Mouse (Mus musculus): ENCODE data around the gene Myo1e. TPM values are rescaled to one million over a fixed set of nuclear protein-coding genes. Genes with fewer than 3 reads are reported as not detected.

The Myo1e gene
- polyA plus RNA-seq, 1 experiment from 2014 or later, result 12.1 TPM

GRCm38 (mm10) chr9:70203267-70204076 is 3.7 kb upstream of the Myo1e start:
- H3K9me3 ChIP-seq (replicated peaks), result no peaks in the 10 kb centered on the region
- H3K36me3 ChIP-seq, result no peaks in the 10 kb centered on the region
- H3K4me3 ChIP-seq, result no peak overlapping the region
- H3K27ac ChIP-seq (replicated peaks), result no peak overlapping the region
- WGBS, result 65% methylated on average over 15 of the region's 15 CpGs
- peaks cover 16% of the 10 kb centered on the region for H3K4me1 ChIP-seq
- no peak for DNase-seq (ENCODE audit: low spot score)
- H3K27me3 ChIP-seq (ENCODE audit: low read depth, poor library complexity, severe bottlenecking), result peaks cover 15% of the 10 kb centered on the region

DNA sequence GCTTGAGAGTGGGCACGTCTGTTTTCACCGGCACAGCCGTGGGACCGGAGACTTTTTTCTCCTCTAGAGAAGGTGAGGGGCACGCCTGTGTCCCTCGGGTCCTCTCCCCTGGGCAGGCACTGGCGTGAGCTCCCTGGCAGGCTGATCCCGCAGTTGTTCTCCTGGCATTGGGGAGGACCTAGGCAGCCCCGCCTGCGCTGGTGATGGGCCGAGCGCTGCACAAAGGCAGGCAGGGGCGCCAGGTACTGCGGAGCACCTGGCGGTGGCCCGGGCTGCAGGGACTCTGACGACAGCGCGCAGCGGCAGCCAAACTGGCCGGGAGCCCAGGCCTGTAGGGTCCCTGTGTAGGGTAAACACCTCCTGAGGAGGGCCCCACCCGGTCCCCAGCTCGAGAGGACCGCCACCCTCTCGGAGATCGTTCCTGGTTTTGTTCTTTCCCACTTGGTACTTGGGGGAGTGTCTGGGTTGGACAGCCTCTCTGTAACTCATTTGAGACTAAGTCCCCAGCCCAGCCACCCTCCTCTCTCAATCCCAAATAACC is 901 bp downstream of the Myo1e start:
- H3K27ac ChIP-seq (replicated peaks), result peak overlapping the region; percentile 85
- H3K4me1 ChIP-seq, result peaks cover 25% of the 10 kb centered on the region
- no peaks in the 10 kb centered on the region for H3K9me3 ChIP-seq (replicated peaks)
- peak; percentile 44 for DNase-seq (ENCODE audit: low spot score)
- H3K4me3 ChIP-seq, result peak overlapping the region; percentile 77
- under 1% methylated on average over 26 of the region's 26 CpGs for WGBS
- peaks cover 22% of the 10 kb centered on the region for H3K27me3 ChIP-seq (ENCODE audit: low read depth, poor library complexity, severe bottlenecking)
- H3K36me3 ChIP-seq, result no peaks in the 10 kb centered on the region

DNA sequence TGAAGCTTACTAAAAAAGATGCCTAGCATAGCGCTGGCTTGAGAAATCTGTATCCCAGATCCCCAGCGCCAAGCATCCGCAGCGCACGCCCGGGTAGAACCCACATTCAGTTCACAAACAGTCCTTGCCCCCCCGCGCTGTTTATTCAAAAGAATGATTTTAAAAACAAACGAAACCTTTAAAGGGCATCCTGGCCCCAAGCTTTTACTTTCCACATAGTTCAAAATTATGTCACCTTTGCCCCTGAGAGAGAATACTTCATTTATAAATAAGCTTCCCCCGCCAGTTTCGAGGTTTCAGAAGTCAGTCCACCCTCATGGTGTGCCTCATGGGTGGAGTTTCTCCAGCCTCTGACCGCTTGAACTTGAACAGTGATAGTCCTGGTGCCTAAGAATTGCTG is 1.6 kb downstream of the Myo1e start:
- WGBS, result 18% methylated on average over 12 of the region's 12 CpGs
- H3K4me3 ChIP-seq, result peak overlapping the region; percentile 77
- H3K9me3 ChIP-seq (replicated peaks), result no peaks in the 10 kb centered on the region
- H3K27ac ChIP-seq (replicated peaks), result no peak overlapping the region
- DNase-seq (ENCODE audit: low spot score), result no peak
- H3K36me3 ChIP-seq, result no peaks in the 10 kb centered on the region
- peaks cover 22% of the 10 kb centered on the region for H3K27me3 ChIP-seq (ENCODE audit: low read depth, poor library complexity, severe bottlenecking)
- peaks cover 25% of the 10 kb centered on the region for H3K4me1 ChIP-seq

DNA sequence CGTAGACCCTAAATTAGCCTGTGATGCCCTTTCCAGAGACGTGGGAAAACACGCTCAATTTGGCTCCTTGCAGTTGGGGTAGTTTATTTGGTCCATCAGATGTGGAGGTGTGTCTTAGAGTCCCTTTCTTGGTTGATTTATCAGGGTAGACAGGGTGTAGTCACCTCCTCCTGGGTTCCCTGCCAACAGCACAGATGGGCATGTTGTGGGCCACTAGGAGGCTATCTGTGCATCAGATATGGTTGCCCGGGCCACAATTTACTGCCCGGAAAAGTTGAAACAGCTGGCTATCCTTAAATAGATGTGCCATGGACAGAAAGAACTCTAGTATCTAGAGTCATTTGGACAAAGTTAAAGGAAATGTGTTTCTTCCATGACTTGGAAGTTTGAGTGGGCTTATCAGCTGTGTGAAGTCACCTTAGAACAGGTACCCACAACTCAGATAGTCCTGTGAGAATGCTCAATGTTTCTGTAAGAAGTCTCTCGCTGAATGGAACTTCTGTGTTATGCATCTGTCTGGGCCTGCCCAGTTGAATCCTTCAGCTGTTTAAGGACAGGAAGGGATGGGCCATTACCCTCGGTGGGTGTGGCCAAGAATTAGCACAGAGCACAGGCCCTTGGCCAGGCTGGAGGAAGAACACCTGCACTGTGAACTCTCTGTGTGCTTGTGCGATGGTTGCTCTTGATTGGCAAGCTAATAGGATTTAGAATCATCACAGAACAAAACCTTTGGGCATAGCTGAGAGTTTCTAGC is 2.3 kb downstream of the Myo1e start:
- Histone ChIP-seq H3K4me1 (peaks cover 25% of the 10 kb centered on the region), H3K4me3 (no peak overlapping the region), H3K36me3 (no peaks in the 10 kb centered on the region), H3K9me3 (replicated peaks) (no peaks in the 10 kb centered on the region), H3K27ac (replicated peaks) (no peak overlapping the region), H3K27me3 (ENCODE audit: low read depth, poor library complexity, severe bottlenecking) (peaks cover 22% of the 10 kb centered on the region)
- WGBS, result 80% methylated on average over 8 of the region's 8 CpGs
- no peak for DNase-seq (ENCODE audit: low spot score)

DNA sequence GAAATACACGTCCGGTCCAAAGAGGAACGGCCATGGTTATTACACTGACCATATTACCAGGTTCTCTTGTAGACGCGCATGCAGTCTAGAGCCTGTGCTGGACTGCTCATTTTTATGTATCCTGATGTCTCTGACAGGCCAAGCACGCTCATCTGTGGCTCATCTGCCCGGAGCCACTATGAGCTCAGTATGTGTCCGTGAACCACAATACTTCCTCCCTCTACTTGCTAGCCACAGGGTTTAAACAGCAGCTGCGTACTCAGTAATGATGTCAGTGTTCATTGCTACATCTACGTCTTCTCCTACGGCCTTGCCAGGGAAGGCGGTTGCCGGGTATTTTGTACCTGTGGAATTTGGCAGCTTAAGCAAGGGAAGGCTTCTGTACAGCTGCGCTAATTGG is 4.5 kb downstream of the Myo1e start:
- Histone ChIP-seq H3K4me1 (peaks cover 25% of the 10 kb centered on the region), H3K4me3 (no peak overlapping the region), H3K9me3 (replicated peaks) (no peaks in the 10 kb centered on the region), H3K27ac (replicated peaks) (no peak overlapping the region), H3K36me3 (no peaks in the 10 kb centered on the region), H3K27me3 (ENCODE audit: low read depth, poor library complexity, severe bottlenecking) (peaks cover 7% of the 10 kb centered on the region)
- WGBS, result 89% methylated on average over 14 of the region's 14 CpGs
- no peak for DNase-seq (ENCODE audit: low spot score)

DNA sequence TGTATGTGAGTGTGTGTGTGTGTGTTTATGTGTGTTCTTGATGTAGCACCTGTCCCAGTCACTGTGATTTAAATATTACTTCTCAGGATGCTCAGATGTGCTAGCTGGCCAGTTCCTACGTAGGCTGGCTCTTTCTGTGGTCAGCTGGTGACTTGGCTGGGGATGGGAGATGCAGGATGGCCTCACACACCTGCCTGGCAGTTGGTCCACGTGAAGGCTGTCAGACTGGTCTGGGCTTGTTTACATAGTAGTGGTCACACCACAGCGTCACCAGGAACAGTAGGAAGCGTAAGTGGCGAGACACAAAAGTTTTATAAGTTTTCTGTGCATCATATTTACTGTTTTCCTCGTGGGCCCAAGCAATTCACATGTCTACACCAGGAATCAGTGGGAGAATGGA is 9.4 kb downstream of the Myo1e start:
- Histone ChIP-seq H3K36me3 (no peaks in the 10 kb centered on the region), H3K27me3 (ENCODE audit: low read depth, poor library complexity, severe bottlenecking) (no peaks in the 10 kb centered on the region), H3K27ac (replicated peaks) (no peak overlapping the region), H3K4me1 (peaks cover 4% of the 10 kb centered on the region; the same call in 1 of the 2 replicates), H3K9me3 (replicated peaks) (no peaks in the 10 kb centered on the region), H3K4me3 (no peak overlapping the region)
- WGBS, result 87% methylated on average over 6 of the region's 6 CpGs
- no peak for DNase-seq (ENCODE audit: low spot score)

- WGBS, result 79% methylated on average over 6 of the region's 6 CpGs
- Histone ChIP-seq H3K4me1 (peaks cover 4% of the 10 kb centered on the region; the same call in 1 of the 2 replicates), H3K27ac (replicated peaks) (no peak overlapping the region), H3K27me3 (ENCODE audit: low read depth, poor library complexity, severe bottlenecking) (no peaks in the 10 kb centered on the region), H3K36me3 (no peaks in the 10 kb centered on the region), H3K9me3 (replicated peaks) (no peaks in the 10 kb centered on the region), H3K4me3 (no peak overlapping the region)
- no peak for DNase-seq (ENCODE audit: low spot score)
Measured at GRCm38 (mm10) chr9:70219295-70219931, 12.3 kb downstream of the Myo1e start.

DNA sequence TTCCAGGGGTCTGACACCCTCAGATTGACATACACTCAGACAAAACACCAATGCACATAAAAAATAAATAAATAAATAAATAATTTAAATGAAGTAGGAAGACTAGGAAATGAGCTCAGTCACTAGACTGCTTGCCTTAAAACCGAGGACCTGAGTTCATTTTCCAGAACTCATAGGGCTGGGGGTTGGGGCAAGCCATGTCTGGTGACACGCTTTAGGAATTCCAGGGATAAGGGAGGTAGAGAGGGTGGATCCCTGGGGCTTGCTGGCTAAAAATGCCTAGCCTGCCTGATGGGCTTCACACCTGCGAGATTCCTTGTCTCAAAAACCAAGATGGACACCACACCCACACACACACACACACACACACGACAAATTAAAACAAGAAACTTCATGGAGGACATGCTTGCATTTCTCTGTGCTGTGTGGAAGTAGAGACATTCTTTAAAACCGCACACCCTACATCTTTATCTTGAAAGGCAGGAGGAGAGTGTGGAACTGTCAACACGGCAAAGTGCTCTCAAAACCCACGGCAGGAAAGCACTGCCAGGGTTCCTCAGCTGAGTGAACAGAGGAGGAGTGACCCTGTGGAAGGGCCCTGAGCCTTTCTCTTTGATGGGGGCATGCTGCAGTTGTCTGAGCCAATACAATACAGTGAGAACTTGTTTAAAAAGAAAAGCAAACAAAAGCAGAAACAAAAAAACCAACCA is 13.5 kb downstream of the Myo1e start:
- Histone ChIP-seq H3K4me3 (no peak overlapping the region), H3K27me3 (ENCODE audit: low read depth, poor library complexity, severe bottlenecking) (no peaks in the 10 kb centered on the region), H3K36me3 (no peaks in the 10 kb centered on the region), H3K27ac (replicated peaks) (no peak overlapping the region), H3K9me3 (replicated peaks) (no peaks in the 10 kb centered on the region), H3K4me1 (peaks cover 4% of the 10 kb centered on the region; the same call in 1 of the 2 replicates)
- WGBS, result 76% methylated on average over 7 of the region's 7 CpGs
- DNase-seq (ENCODE audit: low spot score), result no peak

DNA sequence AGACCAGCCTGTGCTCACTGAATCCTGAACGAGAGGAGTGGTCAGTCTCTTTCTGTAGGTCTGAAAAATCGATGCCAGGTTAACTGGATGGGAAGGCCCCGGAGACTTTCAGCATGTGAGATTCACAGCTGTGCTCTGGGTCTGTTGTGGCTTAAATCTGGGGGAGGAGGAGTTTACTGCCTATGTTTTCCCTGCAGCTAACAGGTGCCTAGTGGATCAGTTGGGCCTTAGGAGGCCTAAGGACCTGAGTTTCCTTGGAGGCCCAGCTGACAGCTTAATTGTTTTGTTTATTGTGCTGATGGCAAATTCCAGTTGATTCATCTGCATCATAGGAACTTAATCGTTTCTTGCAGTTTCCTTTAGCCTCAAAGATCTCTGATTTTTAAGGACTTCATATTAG is 16.0 kb downstream of the Myo1e start:
- Histone ChIP-seq H3K27ac (replicated peaks) (no peak overlapping the region), H3K9me3 (replicated peaks) (no peaks in the 10 kb centered on the region), H3K27me3 (ENCODE audit: low read depth, poor library complexity, severe bottlenecking) (no peaks in the 10 kb centered on the region), H3K4me1 (peaks cover 4% of the 10 kb centered on the region; the same call in 1 of the 2 replicates), H3K4me3 (no peak overlapping the region), H3K36me3 (no peaks in the 10 kb centered on the region)
- no peak for DNase-seq (ENCODE audit: low spot score)
- WGBS, result 88% methylated on average over 4 of the region's 4 CpGs

DNA sequence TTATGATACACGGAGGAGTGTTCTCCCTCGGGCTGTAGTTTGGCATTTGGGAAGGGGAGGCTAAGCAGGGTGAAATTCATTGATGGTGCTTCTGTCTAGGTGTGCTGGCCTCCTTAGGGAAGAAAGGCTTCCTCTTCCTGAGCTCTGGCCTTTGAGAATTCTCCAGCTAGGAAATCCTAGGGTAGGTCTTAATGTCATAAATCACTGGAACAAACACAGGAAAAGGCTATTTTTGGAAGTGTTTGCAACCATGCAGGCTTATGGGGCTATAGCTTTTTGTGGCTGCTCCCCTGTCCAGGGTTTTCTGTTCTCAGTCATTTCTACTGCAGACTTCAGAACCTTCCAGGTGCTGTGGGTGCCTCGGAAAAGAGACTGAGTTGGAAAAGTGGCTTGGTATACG is 16.9 kb downstream of the Myo1e start:
- Histone ChIP-seq H3K27me3 (ENCODE audit: low read depth, poor library complexity, severe bottlenecking) (no peaks in the 10 kb centered on the region), H3K9me3 (replicated peaks) (no peaks in the 10 kb centered on the region), H3K4me3 (no peak overlapping the region), H3K4me1 (peaks cover 4% of the 10 kb centered on the region; the same call in 1 of the 2 replicates), H3K27ac (replicated peaks) (no peak overlapping the region), H3K36me3 (no peaks in the 10 kb centered on the region)
- no peak for DNase-seq (ENCODE audit: low spot score)
- 87% methylated on average over 4 of the region's 4 CpGs for WGBS

- Histone ChIP-seq H3K4me1 (no peaks in the 10 kb centered on the region), H3K27me3 (ENCODE audit: low read depth, poor library complexity, severe bottlenecking) (no peaks in the 10 kb centered on the region), H3K36me3 (no peaks in the 10 kb centered on the region), H3K9me3 (replicated peaks) (no peaks in the 10 kb centered on the region), H3K27ac (replicated peaks) (no peak overlapping the region), H3K4me3 (no peak overlapping the region)
- DNase-seq (ENCODE audit: low spot score), result no peak
- WGBS, result 91% methylated on average over 4 of the region's 4 CpGs
Measured at GRCm38 (mm10) chr9:70226359-70226758, 19.2 kb downstream of the Myo1e start.

DNA sequence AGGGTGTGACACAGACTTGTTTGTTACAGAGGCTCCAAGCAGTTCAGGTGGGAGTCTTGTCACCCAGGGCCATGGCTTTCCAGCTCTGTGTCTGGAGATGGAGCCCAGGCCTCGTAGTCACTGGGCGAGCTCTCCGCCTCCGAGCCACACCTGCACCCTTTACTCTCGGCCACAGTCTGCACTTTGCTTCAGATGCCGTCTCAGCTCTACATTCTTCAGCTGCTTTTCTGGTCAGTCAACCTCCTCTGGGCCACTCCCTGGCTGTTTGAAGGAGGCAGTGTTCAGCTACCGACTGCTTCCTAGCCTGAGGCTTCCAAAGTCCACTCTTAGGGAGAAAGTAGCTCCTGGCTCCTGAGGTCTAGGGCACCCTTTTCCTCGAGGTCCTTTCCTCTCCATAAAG is 22.7 kb downstream of the Myo1e start:
- Histone ChIP-seq H3K9me3 (replicated peaks) (no peaks in the 10 kb centered on the region), H3K4me1 (no peaks in the 10 kb centered on the region), H3K36me3 (no peaks in the 10 kb centered on the region), H3K27me3 (ENCODE audit: low read depth, poor library complexity, severe bottlenecking) (no peaks in the 10 kb centered on the region), H3K27ac (replicated peaks) (no peak overlapping the region), H3K4me3 (no peak overlapping the region)
- no peak for DNase-seq (ENCODE audit: low spot score)
- 77% methylated on average over 8 of the region's 8 CpGs for WGBS

Measured in midbrain, embryonic 10.5 days (tissue).